In genomic region chr10:31295705-31296104, GRCm38 (mm10) we compare ENCODE assay signal across 12 mouse cellular contexts. TPM values are rescaled to one million over a fixed set of nuclear protein-coding genes. Genes with fewer than 3 reads are reported as not detected.
DNase-seq lines count a peak whose midpoint lies in the region; ATAC-seq lines count a peak whose summit lies in the region.
"Had no signal": no experiment of that assay in that cellular context is flagged by ENCODE, and none has a peak within 500 bp of the region (broad histone marks: within the 10 kb centered on the region; RNA-seq: fewer than 3 reads in every experiment).

No protein-coding gene starts in this region.

- H3K27ac ChIP-seq in hindbrain, embryonic 13.5 days: no peak overlapping the region
- H3K27ac ChIP-seq in hindbrain, embryonic 11.5 days (ENCODE audit: low read depth, low read length): no peak overlapping the region
- H3K27ac ChIP-seq in forebrain, embryonic 15.5 days (replicated peaks): no peak overlapping the region

- no peaks in the 10 kb centered on the region for H3K9me3 ChIP-seq in hindbrain, embryonic 13.5 days
- no peaks in the 10 kb centered on the region for H3K9me3 ChIP-seq in hindbrain, embryonic 11.5 days (ENCODE audit: control insufficient read depth, low read length)
- H3K9me3 ChIP-seq in forebrain, embryonic 15.5 days: no peaks in the 10 kb centered on the region

- H3K4me3 ChIP-seq in hindbrain, embryonic 13.5 days: no peak overlapping the region
- no peak overlapping the region for H3K4me3 ChIP-seq in hindbrain, embryonic 11.5 days (ENCODE audit: low read depth, low read length)
- no peak overlapping the region for H3K4me3 ChIP-seq in forebrain, embryonic 15.5 days

- no peak overlapping the region for H3K4me2 ChIP-seq in hindbrain, embryonic 13.5 days
- no peak overlapping the region for H3K4me2 ChIP-seq in hindbrain, embryonic 11.5 days (replicated peaks; ENCODE audit: low read depth, low read length)
- H3K4me2 ChIP-seq in forebrain, embryonic 15.5 days (replicated peaks): no peak overlapping the region
- H3K4me2 ChIP-seq: liver, embryonic 11.5 days had no signal

- WGBS in hindbrain, embryonic 13.5 days: 40% methylated on average over 5 of the region's 5 CpGs
- 53% methylated on average over 5 of the region's 5 CpGs for WGBS in hindbrain, embryonic 11.5 days
- WGBS in forebrain, embryonic 15.5 days: 12% methylated on average over 5 of the region's 5 CpGs

- 0 out of 2 replicates have a peak, but pooled peaks have one; percentile 46 for ATAC-seq in hindbrain, embryonic 13.5 days (ENCODE audit: low FRiP score)
- no peak for ATAC-seq in hindbrain, embryonic 11.5 days (ENCODE audit: low FRiP score)
- peak; percentile 16; the same call in 1 of the 2 replicates for ATAC-seq in forebrain, embryonic 15.5 days (replicated peaks)
- ATAC-seq: lung, postnatal 0 days had no signal

- no peaks in the 10 kb centered on the region for H3K4me1 ChIP-seq in hindbrain, embryonic 13.5 days (replicated peaks)
- no peaks in the 10 kb centered on the region for H3K4me1 ChIP-seq in hindbrain, embryonic 11.5 days (replicated peaks; ENCODE audit: control insufficient read depth, insufficient read depth, low read length)
- H3K4me1 ChIP-seq in forebrain, embryonic 15.5 days: peaks cover 8% of the 10 kb centered on the region

- H3K9ac ChIP-seq in hindbrain, embryonic 13.5 days: no peak overlapping the region
- H3K9ac ChIP-seq in hindbrain, embryonic 11.5 days (ENCODE audit: low read depth, low read length): no peak overlapping the region
- no peak overlapping the region for H3K9ac ChIP-seq in forebrain, embryonic 15.5 days (replicated peaks)

- DNase-seq in hindbrain, embryonic 11.5 days (ENCODE audit: low spot score): no peak
- DNase-seq in retina, postnatal 1 day: peak; percentile 78
- no peak for DNase-seq in retina, embryonic 14.5 days (ENCODE audit: low spot score)
- DNase-seq in urinary bladder, postnatal 25 days (ENCODE audit: low spot score): no peak
- DNase-seq in thymus, postnatal 36 days: no peak
- DNase-seq: cerebellum, adult 9-10 months; gastrocnemius, postnatal 10 days; kidney, adult 8-10 months had no signal

- H3K27me3 ChIP-seq in hindbrain, embryonic 13.5 days: no peaks in the 10 kb centered on the region
- H3K27me3 ChIP-seq in hindbrain, embryonic 11.5 days (ENCODE audit: control insufficient read depth, insufficient read depth, low read length): no peaks in the 10 kb centered on the region
- no peaks in the 10 kb centered on the region for H3K27me3 ChIP-seq in forebrain, embryonic 15.5 days

- H3K36me3 ChIP-seq in hindbrain, embryonic 13.5 days: no peaks in the 10 kb centered on the region
- H3K36me3 ChIP-seq in hindbrain, embryonic 11.5 days (ENCODE audit: control insufficient read depth, insufficient read depth, low read length): no peaks in the 10 kb centered on the region
- H3K36me3 ChIP-seq in forebrain, embryonic 15.5 days: no peaks in the 10 kb centered on the region

RNA-seq across cellular contexts. Expression of gene Hddc2, which starts 17.5 kb away (rescaled TPM):
- 52.0 and 55.6 TPM in 2 replicates for polyA plus RNA-seq in hindbrain, embryonic 13.5 days (2015; fragmentation: Nextera tagmentation; extraction: Ambion mirVana)
- polyA plus RNA-seq in hindbrain, embryonic 11.5 days (2014; fragmentation: Nextera tagmentation; extraction: Ambion mirVana): 61.7 and 70.4 TPM in 2 replicates
- 50.6 and 52.2 TPM in 2 replicates for polyA plus RNA-seq in forebrain, embryonic 15.5 days (2015; fragmentation: Nextera tagmentation; extraction: Ambion mirVana)
